Mouse (Mus musculus) E14TG2a.4 (cell line): ENCODE data around the gene Ezr.

Experiments
- CTCF ChIP-seq: conservative IDR thresholded peaks from 2 replicates; pipeline ENCODE4 v1.5.1; 2014; ENCODE audit warnings: low read length
- NANOG ChIP-seq: IDR thresholded peaks from 2 replicates; pipeline ENCODE4 v1.6.1; 2014; ENCODE audit warnings: borderline replicate concordance, low read length, mixed read lengths
- POU5F1 ChIP-seq: IDR thresholded peaks from 2 replicates; pipeline ENCODE4 v1.6.1; 2014; ENCODE audit warnings: low read length, borderline replicate concordance

GRCm38 (mm10) chr17:6776576-6776975 lies 6.0 kb downstream of the Ezr start:
- TF ChIP-seq CTCF (no peak), POU5F1 (no peak), NANOG (no peak)
